Mouse (Mus musculus): ENCODE data around the gene Nudt22. TPM values are rescaled to one million over a fixed set of nuclear protein-coding genes. Genes with fewer than 3 reads are reported as not detected.

The Nudt22 gene
- polyA plus RNA-seq, 1 experiment from 2014 or later = 60.5 TPM

DNA sequence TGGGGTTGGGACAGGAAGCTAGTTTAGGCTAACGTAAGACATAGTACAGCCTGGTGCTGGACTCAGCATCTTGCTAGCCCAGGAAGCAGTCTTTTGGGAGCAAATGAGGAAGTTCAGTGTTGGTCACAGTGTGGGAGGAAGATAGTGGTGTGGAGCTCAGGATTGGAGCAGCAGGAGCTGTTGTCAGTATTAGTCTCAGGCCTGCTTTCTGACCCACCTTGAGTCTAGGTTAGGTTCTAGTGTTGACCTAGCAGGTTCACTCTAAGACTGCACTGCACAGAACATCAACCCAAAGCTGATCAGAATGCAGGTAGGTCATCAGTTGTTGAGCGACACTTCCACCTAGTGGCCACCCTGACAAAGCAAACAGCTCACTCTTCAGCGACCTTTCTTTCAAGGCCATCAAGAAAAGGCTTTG is 24.3 kb upstream of the Nudt22 start:
- H3K27me3 ChIP-seq = no peaks in the 10 kb centered on the region
- DNase-seq (ENCODE audit: low read depth, low spot score) (no peak), ATAC-seq (no peak)
- TF ChIP-seq CTCF (IDR thresholded peaks at IDR 0.05) = no peak
- in situ Hi-C loops (cut with MboI; ENCODE audit: low pct_unique_long_range_greater_than_20kb) = loop anchor here (25.0 kb wide), 1 partner anchor 533 kb away; no protein-coding TSS in a partner anchor
- POLR2A ChIA-PET = interaction anchor here (0.5 to 0.6 kb wide), 2 partner anchors 19 to 46 kb away, joined by 3 read pairs; no protein-coding TSS in a partner anchor
- CTCF ChIA-PET = interaction anchor here (0.8 to 3.2 kb wide), 14 partner anchors 11 to 98 kb away, joined by 3 to 19 read pairs (median 4); partner anchors contain the start of genes Bad, Catsperz, Esrra and Nudt22

DNA sequence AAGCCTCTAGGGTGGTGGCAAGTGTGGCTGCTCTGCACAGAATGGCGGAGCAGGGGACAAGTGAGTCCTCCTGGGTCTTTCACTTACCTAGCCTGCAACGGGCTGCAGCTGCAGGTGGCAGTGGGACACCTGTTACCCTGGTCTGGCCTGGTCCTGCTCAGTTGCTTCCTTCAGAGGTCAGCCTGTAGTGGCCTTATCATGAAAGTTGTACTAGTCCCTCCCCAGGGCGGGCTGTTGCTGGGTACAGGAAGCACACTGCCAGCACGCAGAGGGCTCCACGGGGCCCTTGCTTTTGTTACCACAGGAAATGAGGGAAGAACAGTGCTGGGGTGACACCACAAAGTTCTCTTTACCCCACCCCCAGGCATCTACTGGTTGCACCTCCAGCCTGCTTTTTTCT is 23.3 kb upstream of the Nudt22 start, which contains the start of gene Fermt3:
TSS of gene Fermt3 (minus strand) at position 279 of the 400 bp plus-strand sequence.
- in situ Hi-C loops (cut with MboI; ENCODE audit: low pct_unique_long_range_greater_than_20kb) = loop anchor here (25.0 kb wide), 1 partner anchor 532 kb away; no protein-coding TSS in a partner anchor
- no peaks in the 10 kb centered on the region for H3K27me3 ChIP-seq
- ChIA-PET POLR2A (no interaction called here), CTCF (interaction anchor here (1.0 kb wide), 1 partner anchor 39 kb away, joined by 5 read pairs; the partner anchor contains the start of gene Fkbp2)
- no peak for DNase-seq (ENCODE audit: low read depth, low spot score)
- ATAC-seq = no peak
- TF ChIP-seq CTCF (IDR thresholded peaks at IDR 0.05) = no peak

DNA sequence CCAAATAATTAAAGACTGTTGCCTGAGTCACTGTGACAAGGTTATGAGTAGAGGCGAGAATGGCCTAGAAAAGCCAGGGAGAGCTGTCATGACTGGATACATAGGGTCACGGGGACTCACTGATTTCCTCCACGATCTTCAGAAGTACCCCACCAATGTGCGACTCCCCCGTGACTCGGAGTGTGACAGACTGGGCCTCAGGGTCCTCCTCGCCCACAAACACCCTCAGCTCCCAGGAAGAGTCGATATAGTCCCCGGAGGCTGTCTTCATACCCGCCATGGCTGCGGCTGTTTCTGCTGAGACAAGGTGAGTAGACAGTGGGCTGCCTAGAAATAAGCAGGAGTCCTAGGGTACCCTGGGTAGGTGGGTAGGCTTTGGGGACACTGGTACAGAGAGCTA is 22.6 kb upstream of the Nudt22 start:
- no peak for TF ChIP-seq CTCF (IDR thresholded peaks at IDR 0.05)
- ATAC-seq (no peak), DNase-seq (ENCODE audit: low read depth, low spot score) (no peak)
- POLR2A ChIA-PET = no interaction called here
- CTCF ChIA-PET = interaction anchor here (1.0 kb wide), 1 partner anchor 39 kb away, joined by 5 read pairs; the partner anchor contains the start of gene Fkbp2
- no peaks in the 10 kb centered on the region for H3K27me3 ChIP-seq
- in situ Hi-C loops (cut with MboI; ENCODE audit: low pct_unique_long_range_greater_than_20kb) = loop anchor here (25.0 kb wide), 1 partner anchor 531 kb away; no protein-coding TSS in a partner anchor

DNA sequence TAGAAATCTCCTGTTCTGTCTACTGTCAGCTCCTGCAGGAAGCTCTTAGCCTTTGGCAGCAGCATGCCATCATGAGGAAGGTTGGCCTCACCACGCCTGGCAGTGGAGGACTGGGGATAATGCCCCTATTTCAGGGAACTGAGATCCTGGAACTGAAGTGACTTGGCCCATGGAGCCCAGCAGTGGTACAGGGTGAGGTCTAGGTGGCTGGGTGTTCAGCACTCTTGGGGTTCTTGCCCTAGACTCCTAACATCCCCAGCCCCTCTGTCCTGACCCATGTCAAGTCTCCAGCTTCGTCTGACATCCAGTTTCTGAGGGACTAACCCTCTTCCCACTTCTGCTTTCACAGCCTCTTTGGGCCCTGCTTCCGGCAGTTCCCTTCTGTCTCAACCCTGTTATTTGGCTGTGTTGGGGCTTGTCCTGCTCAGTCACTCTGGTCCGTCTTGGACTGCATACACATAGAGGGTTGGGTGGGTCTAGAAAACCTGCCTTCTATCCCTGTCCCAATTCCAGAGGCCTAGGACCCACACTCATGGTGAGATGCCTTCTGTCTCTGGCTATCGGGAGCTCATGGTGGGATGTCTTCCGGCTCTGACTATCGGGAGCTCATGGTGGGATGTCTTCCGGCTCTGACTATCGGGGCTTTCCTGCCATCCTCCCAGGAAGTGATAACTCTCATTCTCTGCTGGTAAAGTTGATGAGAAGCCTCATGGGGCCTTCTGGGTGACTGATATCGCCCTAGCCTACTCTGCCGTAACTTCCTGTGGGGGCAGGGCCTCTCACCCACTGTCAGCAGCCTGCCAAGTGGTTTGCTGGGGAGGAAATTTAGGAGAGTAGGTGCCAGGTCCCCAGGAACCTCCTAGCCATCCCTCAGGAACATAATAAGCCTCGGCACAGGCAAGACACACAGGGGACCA is 21.9 kb upstream of the Nudt22 start:
- DNase-seq (ENCODE audit: low read depth, low spot score) = no peak
- ChIA-PET POLR2A (no interaction called here), CTCF (interaction anchor here (1.0 kb wide), 1 partner anchor 38 kb away, joined by 5 read pairs; the partner anchor contains the start of gene Fkbp2)
- ATAC-seq = no peak
- no peaks in the 10 kb centered on the region for H3K27me3 ChIP-seq
- in situ Hi-C loops (cut with MboI; ENCODE audit: low pct_unique_long_range_greater_than_20kb) = loop anchor here (25.0 kb wide), 1 partner anchor 530 kb away; no protein-coding TSS in a partner anchor
- no peak for TF ChIP-seq CTCF (IDR thresholded peaks at IDR 0.05)

DNA sequence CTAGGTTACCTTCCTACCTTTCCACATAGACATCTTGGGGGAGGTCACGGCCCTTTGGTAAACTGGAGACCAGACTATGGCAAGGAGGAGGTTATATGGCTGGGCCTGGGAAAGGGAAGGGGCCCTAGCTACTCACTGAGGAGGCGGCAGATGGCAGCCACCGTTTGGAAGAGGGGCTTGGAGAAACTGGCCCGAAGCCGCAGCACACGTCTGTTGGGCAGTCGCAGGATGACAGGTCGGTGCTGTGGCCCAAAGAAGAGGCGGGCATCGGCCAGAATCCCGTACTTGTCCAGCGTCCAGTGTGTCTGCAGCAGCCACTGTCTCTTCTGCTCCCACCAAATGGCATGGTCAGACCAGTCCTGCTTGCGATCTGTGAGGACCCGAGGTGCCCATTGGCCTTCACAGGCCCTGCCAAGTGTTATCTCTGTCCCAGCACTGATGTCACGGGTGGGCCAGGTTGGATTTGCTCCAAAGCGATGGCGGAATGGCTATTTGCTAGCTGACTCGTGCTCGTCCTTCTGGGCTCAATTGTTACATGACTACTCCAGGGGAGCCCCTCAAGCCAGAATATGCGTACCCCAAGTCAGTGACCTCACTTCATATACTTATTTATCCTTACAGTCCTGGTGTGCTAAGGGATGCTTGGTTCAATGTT is 18.7 kb upstream of the Nudt22 start:
- DNase-seq (ENCODE audit: low read depth, low spot score) = no peak
- H3K27me3 ChIP-seq = no peaks in the 10 kb centered on the region
- in situ Hi-C loops (cut with MboI; ENCODE audit: low pct_unique_long_range_greater_than_20kb) = loop anchor here (25.0 kb wide), 1 partner anchor 527 kb away; no protein-coding TSS in a partner anchor
- POLR2A ChIA-PET = no interaction called here
- no peak for ATAC-seq
- CTCF ChIA-PET = interaction anchor here (0.6 kb wide), 1 partner anchor 53 kb away, joined by 3 read pairs; no protein-coding TSS in a partner anchor
- no peak for TF ChIP-seq CTCF (IDR thresholded peaks at IDR 0.05)

DNA sequence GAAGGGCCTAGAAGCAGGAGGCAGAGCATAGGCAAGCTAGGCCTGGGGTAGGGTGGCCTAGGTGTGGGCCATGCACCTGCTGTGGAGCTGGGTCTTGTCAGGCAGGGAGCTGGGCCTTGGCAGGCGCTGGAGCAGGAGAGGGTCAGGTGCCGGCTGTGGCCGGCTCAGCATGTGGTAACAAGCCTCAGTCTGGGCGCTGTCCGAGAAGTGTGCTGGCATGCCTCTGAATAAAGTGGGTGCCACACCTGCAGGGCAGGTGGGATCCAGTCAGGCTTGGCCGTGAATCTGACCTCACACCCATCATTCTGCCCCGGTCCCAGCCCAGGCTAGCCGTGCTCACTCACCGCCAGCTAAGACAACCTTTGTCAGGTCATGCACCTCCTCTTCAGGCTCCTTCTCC is 18.1 kb upstream of the Nudt22 start:
- TF ChIP-seq CTCF (IDR thresholded peaks at IDR 0.05) = no peak
- H3K27me3 ChIP-seq = no peaks in the 10 kb centered on the region
- ChIA-PET CTCF (interaction anchor here (0.6 to 1.7 kb wide), 2 partner anchors 18 to 53 kb away, joined by 3 to 4 read pairs; partner anchors contain the start of genes Nudt22 and Trpt1), POLR2A (no interaction called here)
- in situ Hi-C loops (cut with MboI; ENCODE audit: low pct_unique_long_range_greater_than_20kb) = loop anchor here (25.0 kb wide), 1 partner anchor 527 kb away; no protein-coding TSS in a partner anchor
- ATAC-seq (no peak), DNase-seq (ENCODE audit: low read depth, low spot score) (no peak)

DNA sequence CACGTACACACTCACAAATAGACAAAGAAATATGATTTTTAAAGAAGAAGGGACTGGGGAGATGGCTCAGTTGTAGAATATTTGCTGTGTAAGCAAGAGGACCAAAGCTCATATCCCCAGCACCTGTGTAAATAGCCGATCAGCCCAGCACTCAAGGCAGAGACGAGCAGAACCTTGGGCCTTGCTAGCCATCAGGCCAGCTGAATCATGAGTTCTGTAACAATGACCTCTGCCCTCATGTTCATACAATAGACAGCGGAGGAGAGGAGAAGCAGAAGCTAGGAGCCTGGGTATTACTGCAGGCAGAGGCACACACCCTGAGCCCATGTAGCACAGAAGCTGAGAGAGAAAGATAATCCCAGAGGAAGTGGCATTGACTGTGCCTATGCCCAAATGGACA is 16.5 kb upstream of the Nudt22 start:
- no peak for ATAC-seq

DNA sequence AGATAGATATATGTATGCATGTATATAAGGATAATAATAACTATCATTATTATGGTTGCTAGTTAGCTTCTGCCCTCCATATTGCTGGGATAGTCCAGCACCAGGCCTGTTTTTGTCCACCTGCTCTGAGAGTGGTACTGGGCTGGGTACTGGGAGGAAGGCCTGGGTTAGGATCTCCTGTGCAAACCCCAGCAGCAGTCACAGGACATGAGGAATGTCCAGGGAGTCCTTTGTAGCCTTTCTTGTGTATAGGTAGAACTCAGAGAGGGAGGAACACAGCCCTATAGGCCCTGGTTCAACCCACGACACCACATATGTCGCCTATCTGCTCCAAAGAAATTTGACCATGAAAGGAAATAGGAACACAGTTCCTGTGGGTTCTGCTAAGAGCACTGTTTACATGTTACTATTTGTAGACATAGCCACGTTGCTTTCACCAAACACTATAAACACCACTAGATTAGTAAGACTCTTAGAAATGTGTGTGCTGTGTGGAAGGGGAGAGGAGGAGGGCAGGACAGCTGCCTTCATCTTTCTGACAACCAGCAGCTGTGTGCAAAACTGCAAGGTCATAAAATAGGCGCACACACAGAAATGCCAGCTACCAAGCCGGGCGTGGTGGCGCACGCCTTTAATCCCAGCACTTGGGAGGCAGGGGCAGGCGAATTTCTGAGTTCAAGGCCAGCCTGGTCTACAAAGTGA is 11.1 kb upstream of the Nudt22 start:
- no peak for TF ChIP-seq CTCF (IDR thresholded peaks at IDR 0.05)
- DNase-seq (ENCODE audit: low read depth, low spot score) = no peak
- H3K27me3 ChIP-seq = no peaks in the 10 kb centered on the region
- POLR2A ChIA-PET = interaction anchor here (1.6 kb wide), 1 partner anchor 11 kb away, joined by 3 read pairs; the partner anchor contains the start of genes Nudt22 and Trpt1
- ATAC-seq = no peak
- in situ Hi-C loops (cut with MboI; ENCODE audit: low pct_unique_long_range_greater_than_20kb) = loop anchor here (25.0 kb wide), 1 partner anchor 520 kb away; no protein-coding TSS in a partner anchor
- CTCF ChIA-PET = interaction anchor here (2.1 kb wide), 1 partner anchor 9 kb away, joined by 6 read pairs; no protein-coding TSS in a partner anchor

More for the DNA sequence above, 16.5 kb upstream of the Nudt22 start:
- ChIA-PET POLR2A (interaction anchor here (0.6 kb wide), 1 partner anchor 36 kb away, joined by 3 read pairs; the partner anchor contains the start of gene Plcb3), CTCF (interaction anchor here (0.7 to 1.7 kb wide), 3 partner anchors 17 to 24 kb away, joined by 3 to 4 read pairs (median 4); partner anchors contain the start of genes Nudt22 and Trpt1)
- H3K27me3 ChIP-seq = no peaks in the 10 kb centered on the region
- DNase-seq (ENCODE audit: low read depth, low spot score) = no peak
- in situ Hi-C loops (cut with MboI; ENCODE audit: low pct_unique_long_range_greater_than_20kb) = loop anchor here (25.0 kb wide), 1 partner anchor 525 kb away; no protein-coding TSS in a partner anchor
- TF ChIP-seq CTCF (IDR thresholded peaks at IDR 0.05) = no peak

DNA sequence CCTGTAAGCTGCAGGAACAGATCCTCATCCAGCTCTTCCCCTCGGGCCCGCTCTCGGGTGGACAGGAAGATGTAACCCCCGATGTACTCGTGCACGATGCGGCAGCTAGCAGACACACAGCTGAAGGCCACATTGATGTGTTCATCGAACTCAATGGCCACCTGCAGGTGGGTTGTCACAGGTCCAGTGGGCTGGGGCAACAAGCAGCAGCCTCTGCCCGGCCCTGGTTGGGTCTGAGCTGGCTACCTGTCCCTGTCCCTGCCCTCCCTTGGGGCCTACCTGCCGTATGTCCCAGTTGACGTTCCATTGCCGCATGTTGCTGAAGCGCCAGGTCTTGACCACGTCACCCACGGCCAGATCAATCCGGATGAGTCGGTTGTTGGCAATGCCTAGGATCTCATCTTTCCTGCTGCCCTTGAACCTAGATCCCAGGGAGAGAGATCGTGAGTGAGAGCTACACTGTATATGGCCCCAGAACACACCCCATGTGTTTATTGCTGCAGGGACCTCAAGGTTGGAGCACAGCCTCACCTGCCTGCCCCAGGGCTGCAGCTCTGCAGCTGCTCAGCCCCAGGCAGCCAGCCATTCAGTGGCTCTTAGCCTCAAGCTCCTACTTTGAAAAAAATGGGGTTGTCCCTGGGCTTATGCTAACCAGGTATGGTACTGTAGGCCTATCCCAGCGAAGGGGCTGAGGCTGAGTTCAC is 3.6 kb upstream of the Nudt22 start:
- no peaks in the 10 kb centered on the region for H3K27me3 ChIP-seq
- POLR2A ChIA-PET = interaction anchor here (0.6 to 1.7 kb wide), 2 partner anchors 29 to 40 kb away, joined by 3 read pairs; partner anchors contain the start of gene Stip1
- CTCF ChIA-PET = interaction anchor here (0.9 kb wide), 1 partner anchor 21 kb away, joined by 3 read pairs; no protein-coding TSS in a partner anchor
- ATAC-seq = no peak
- in situ Hi-C loops (cut with MboI; ENCODE audit: low pct_unique_long_range_greater_than_20kb) = loop anchor here (25.0 kb wide), 1 partner anchor 512 kb away; no protein-coding TSS in a partner anchor
- DNase-seq (ENCODE audit: low read depth, low spot score) = no peak
- TF ChIP-seq CTCF (IDR thresholded peaks at IDR 0.05) = no peak
